Mouse (Mus musculus) embryonic facial prominence, embryonic 14.5 days (tissue): ENCODE measurements around the gene Myh13. TPM values are rescaled to one million over a fixed set of nuclear protein-coding genes. Genes with fewer than 3 reads are reported as not detected.

Experiments used
- ATAC-seq: fragments of 200-750 bp; cut with Nextera tagmentation; 2 replicates; pipeline ENCODE4 v1.8.0; 2017; ENCODE audit warnings: low read depth, moderate number of reproducible peaks, moderate TSS enrichment
- DNase-seq: peaks from one replicate; pipeline ENCODE4 v3.0.0-alpha.2; 2015; ENCODE audit warnings: low spot score
- H3K27ac ChIP-seq: fragments of 300-500 bp; sonication (generic); replicated peaks from 2 replicates; pipeline ENCODE4 v1.5.1; 2014; ENCODE audit warnings: low read depth, mild to moderate bottlenecking, low read length, moderate library complexity
- H3K27me3 ChIP-seq: fragments of 300-500 bp; sonication (generic); replicated peaks from 2 replicates; pipeline ENCODE4 v1.6.1; 2014; ENCODE audit warnings: low read length; ENCODE audit not compliant: control insufficient read depth, insufficient read depth
- H3K36me3 ChIP-seq: fragments of 300-500 bp; sonication (generic); 2 replicates; pipeline ENCODE4 v1.6.1; 2014; ENCODE audit warnings: low read length, mixed read lengths; ENCODE audit not compliant: control insufficient read depth, insufficient read depth
- H3K4me1 ChIP-seq: fragments of 300-500 bp; sonication (generic); 2 replicates; pipeline ENCODE4 v1.6.1; 2014; ENCODE audit warnings: antibody characterized with exemption, low read length; ENCODE audit not compliant: control insufficient read depth, insufficient read depth
- H3K4me2 ChIP-seq: fragments of 300-500 bp; sonication (generic); 2 replicates; pipeline ENCODE4 v1.6.1; 2014; ENCODE audit warnings: low read depth, mild to moderate bottlenecking, low read length, moderate library complexity, mixed read lengths
- H3K4me3 ChIP-seq: fragments of 300-500 bp; sonication (generic); 2 replicates; pipeline ENCODE4 v1.5.1; 2014; ENCODE audit warnings: low read depth, mild to moderate bottlenecking, low read length
- H3K9ac ChIP-seq: fragments of 300-500 bp; sonication (generic); 2 replicates; pipeline ENCODE4 v1.6.1; 2014; ENCODE audit warnings: low read depth, mild to moderate bottlenecking, low read length, moderate library complexity, mixed read lengths
- H3K9me3 ChIP-seq: fragments of 300-500 bp; sonication (generic); 2 replicates; pipeline ENCODE4 v1.6.1; 2016; ENCODE audit warnings: low read length; ENCODE audit not compliant: control insufficient read depth
- WGBS: fragments of 180-500 bp; shearing (Covaris S2); extraction: QIAGEN DNeasy Blood & Tissue Kit; methylation state at CpG from one replicate; pipeline ENCODE4 v1.1.7; 2014; 5-methylcytosine and 5-hydroxymethylcytosine counted together
- polyA plus RNA-seq: library from polyadenylated mRNA; unstranded; fragments of >200 nt; fragmentation: Nextera tagmentation; extraction: Ambion mirVana; gene quantifications from 2 replicates; pipeline ENCODE4 v1.2.1, GENCODE M21; 2014

The Myh13 gene
- polyA plus RNA-seq, result 0.33 and 0.39 TPM in 2 replicates

DNA sequence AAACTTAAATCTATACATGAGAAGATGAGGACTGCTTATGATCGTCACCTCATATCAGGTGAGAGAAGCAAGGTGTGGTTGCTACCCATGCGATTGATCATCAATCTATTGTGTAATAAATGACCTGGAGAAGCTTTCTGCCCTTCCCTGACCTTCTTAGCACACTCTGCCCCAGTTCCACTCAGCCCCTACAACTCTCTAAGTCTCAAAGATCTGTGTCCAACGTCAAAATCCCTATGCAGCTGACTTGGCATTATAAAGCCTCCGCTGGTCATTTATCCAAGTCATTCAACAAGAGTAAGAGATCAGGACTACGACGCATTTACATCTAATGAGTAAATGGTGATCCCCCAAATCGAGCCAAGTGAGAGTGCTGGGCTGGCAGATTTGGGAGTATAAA is at the start of gene Myh13:
Gene Myh13 (plus strand): TSS at position 301 of the 400 bp plus-strand sequence.
- DNase-seq (no peak), ATAC-seq (no peak)
- Histone ChIP-seq H3K9me3 (no peaks in the 10 kb centered on the region), H3K36me3 (no peaks in the 10 kb centered on the region), H3K4me1 (no peaks in the 10 kb centered on the region), H3K27me3 (no peaks in the 10 kb centered on the region), H3K27ac (no peak within 1 kb of the TSS), H3K4me2 (no peak within 1 kb of the TSS), H3K4me3 (no peak within 1 kb of the TSS), H3K9ac (no peak within 1 kb of the TSS)
- WGBS, result 87% methylated on average over 7 of the region's 7 CpGs

DNA sequence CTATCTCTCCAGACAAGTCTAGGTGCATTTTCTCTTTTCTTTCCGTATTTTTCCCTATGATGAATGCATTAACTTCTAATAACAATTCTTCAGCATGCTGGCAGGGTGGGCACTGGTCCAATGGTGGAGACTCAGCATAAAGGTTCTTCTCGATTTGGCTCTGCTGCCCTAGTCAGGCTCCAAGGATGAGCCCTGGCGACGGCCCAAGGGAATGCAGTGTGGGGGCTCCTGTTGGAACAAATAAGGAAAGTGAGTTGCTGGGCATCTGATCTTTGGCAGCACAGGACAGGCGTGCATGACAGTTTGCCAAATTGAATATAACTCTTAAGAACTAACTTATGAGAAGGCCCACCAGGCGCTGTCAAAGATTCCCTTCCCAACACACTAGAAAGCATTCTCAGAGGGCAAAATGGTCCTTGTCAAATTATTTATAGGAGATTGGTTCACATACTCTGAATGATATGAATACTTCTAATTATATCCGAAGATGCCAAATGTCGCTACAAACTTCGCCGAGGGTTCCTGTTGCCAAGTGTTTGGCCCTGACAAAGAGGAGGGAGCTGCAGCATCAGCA is 44.8 kb upstream of the Myh13 start, which contains the start of gene Myh8:
Gene Myh8 (plus strand): TSS at position 524 of the 574 bp plus-strand sequence.
- 73% methylated on average over 10 of the region's 10 CpGs for WGBS
- Histone ChIP-seq H3K27ac (no peak within 1 kb of the TSS), H3K9ac (no peak within 1 kb of the TSS), H3K4me1 (no peaks in the 10 kb centered on the region), H3K9me3 (no peaks in the 10 kb centered on the region), H3K27me3 (no peaks in the 10 kb centered on the region), H3K4me3 (no peak within 1 kb of the TSS), H3K4me2 (no peak within 1 kb of the TSS), H3K36me3 (no peaks in the 10 kb centered on the region)
- peak; percentile 35 for DNase-seq
- no peak for ATAC-seq

DNA sequence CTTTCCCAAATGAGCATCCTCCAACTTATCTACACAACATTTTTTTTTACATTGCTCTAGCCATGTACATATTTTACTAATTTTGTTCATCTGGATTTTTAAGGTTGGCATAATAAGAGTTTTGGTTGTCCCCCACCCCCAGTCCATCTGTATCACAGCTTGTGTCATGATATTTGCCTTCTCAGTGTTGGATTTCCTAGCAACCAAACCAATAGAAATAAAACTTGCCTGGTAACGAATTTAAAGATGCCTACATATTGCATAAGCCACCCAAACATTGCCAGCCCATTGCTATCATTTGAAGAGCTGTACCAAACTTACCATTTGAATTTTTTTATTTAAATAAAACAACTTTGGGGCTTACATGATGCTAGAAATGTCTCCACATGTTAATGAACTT is 28.0 kb upstream of the Myh13 start:
- Histone ChIP-seq H3K27me3 (no peaks in the 10 kb centered on the region), H3K4me3 (no peak overlapping the region), H3K27ac (no peak overlapping the region), H3K9ac (no peak overlapping the region), H3K9me3 (peaks cover 8% of the 10 kb centered on the region; the same call in 1 of the 2 replicates), H3K4me2 (no peak overlapping the region), H3K4me1 (no peaks in the 10 kb centered on the region), H3K36me3 (no peaks in the 10 kb centered on the region)
- ATAC-seq, result no peak
- DNase-seq, result no peak
- WGBS, result 84% methylated on average over 1 of the region's 1 CpGs

DNA sequence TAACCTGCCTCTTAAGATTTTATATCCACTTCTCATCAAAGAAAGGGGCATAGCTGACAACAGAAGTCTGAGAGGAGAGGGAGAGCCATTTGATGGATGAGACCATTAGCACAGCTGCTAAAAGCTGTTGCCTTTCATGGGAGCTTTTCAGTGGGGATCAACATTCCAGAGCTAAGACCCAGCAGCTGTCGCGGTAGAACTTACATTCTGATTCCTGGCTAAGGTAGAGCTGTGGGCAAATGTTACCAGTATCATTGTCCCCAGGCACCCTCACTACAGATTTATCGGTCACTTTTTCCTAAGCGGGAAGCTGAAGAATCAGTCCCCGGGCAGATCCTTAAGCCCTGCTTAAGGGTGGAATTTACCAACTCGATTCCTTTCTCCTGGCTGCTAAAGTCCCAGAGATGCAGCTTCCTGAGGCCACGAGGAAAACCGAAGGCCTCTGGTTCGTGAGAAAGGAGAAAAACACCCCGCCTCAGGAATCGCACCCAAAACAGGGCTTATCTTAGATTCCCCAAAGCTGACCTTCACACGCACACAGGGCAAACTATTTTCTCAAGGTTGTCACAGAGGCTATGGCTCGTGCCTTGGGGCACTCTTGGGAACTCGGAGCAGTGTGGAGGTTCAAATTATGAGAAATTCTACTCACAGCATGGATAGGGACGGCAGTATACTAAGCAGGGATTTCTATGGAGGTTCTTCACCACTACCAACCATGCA is 7.6 kb upstream of the Myh13 start:
- Histone ChIP-seq H3K4me3 (no peak overlapping the region), H3K27ac (no peak overlapping the region; the same call in 1 of the 2 replicates), H3K36me3 (no peaks in the 10 kb centered on the region), H3K27me3 (no peaks in the 10 kb centered on the region), H3K4me2 (no peak overlapping the region), H3K9ac (no peak overlapping the region), H3K4me1 (no peaks in the 10 kb centered on the region), H3K9me3 (no peaks in the 10 kb centered on the region)
- WGBS, result 42% methylated on average over 15 of the region's 15 CpGs
- peak; percentile 87 for DNase-seq
- peak; percentile 81 for ATAC-seq

DNA sequence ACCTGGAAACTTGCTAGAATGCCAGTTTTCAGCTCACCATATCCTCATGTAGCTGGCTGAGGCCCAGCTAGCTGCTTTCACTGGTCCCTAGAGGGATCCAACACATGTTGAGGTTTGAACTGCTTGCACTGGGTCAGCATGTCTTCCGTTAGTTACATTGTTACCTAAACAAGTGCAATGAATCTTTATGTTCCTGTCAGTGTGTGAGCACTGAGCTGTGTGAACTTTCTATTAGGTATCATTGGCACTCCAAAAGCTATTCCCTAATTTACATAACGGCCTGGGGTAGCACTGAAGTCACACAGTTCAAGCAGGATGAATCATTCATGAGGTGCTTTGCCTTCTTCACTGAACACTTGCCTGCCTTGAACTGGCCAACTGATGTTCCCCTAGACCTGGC is 5.1 kb downstream of the Myh13 start:
- Histone ChIP-seq H3K9ac (no peak overlapping the region), H3K27ac (no peak overlapping the region), H3K4me2 (no peak overlapping the region), H3K9me3 (no peaks in the 10 kb centered on the region), H3K4me1 (no peaks in the 10 kb centered on the region), H3K4me3 (no peak overlapping the region), H3K27me3 (no peaks in the 10 kb centered on the region), H3K36me3 (no peaks in the 10 kb centered on the region)
- WGBS, result 53% methylated on average over 2 of the region's 2 CpGs
- ATAC-seq (no peak), DNase-seq (no peak)

DNA sequence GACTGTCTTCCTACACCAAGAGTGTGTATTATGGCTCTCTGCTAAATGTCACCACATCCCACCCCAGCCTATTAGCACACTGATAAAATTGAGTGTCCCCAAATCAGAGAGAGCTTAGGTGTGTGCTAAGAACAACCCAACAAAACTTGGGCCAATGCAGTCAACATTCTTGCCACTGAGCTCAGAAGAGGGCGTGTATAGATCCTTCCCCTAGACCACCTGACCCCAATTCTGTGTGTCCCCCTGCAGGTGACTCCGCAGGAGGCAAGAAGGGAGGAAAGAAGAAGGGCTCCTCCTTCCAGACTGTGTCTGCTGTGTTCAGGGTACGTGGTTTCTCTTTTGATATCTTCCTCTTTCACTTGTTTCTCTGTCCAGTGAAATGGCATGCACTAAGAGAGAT is 23.1 kb downstream of the Myh13 start:
- 67% methylated on average over 3 of the region's 3 CpGs for WGBS

DNA sequence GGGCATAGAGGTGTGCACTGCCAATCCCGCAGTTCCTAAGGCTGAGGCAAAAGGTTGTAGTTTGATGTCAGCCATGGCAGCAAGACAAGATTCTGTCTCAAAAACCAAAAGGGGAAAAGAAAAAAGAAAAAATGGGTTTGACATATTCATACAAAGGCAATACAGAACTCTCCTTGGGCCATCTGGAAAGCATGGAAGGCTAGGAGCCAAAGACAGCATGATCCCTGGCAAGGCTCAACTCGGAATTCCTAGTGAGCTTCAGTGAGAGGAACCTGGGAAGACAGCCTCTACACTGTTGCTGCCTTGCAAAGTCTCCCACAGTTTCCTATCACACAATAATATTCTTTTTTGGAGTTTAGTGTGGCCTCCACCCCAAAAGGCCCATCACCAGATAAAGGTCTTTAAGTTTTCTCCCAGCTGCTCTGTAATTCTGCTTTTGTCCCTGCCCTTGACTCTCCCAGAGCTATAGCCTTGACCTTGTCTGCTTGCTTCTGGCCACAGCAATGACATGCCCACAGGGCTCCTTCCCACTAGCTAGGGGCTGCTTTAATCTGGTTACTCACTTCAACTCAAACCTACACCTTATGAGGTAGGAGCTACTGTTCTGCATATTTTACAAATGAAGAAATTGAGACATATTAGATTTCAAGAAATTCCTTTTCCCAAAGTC is 23.9 kb downstream of the Myh13 start:
- ATAC-seq (no peak), DNase-seq (peak; percentile 22)
- no peak overlapping the region for H3K27ac ChIP-seq
- no peaks in the 10 kb centered on the region for H3K4me1 ChIP-seq
- no peak overlapping the region for H3K9ac ChIP-seq
- no peaks in the 10 kb centered on the region for H3K9me3 ChIP-seq
- H3K4me3 ChIP-seq, result no peak overlapping the region
- H3K4me2 ChIP-seq, result no peak overlapping the region
- WGBS, result 51% methylated on average over 2 of the region's 2 CpGs
- H3K27me3 ChIP-seq, result no peaks in the 10 kb centered on the region
- H3K36me3 ChIP-seq, result no peaks in the 10 kb centered on the region

More for the DNA sequence above, 23.1 kb downstream of the Myh13 start:
- H3K4me1 ChIP-seq, result no peaks in the 10 kb centered on the region
- DNase-seq (no peak), ATAC-seq (no peak)
- no peak overlapping the region for H3K9ac ChIP-seq
- no peak overlapping the region for H3K4me2 ChIP-seq
- no peak overlapping the region for H3K4me3 ChIP-seq
- no peaks in the 10 kb centered on the region for H3K36me3 ChIP-seq
- no peaks in the 10 kb centered on the region for H3K27me3 ChIP-seq
- no peaks in the 10 kb centered on the region for H3K9me3 ChIP-seq
- no peak overlapping the region for H3K27ac ChIP-seq

DNA sequence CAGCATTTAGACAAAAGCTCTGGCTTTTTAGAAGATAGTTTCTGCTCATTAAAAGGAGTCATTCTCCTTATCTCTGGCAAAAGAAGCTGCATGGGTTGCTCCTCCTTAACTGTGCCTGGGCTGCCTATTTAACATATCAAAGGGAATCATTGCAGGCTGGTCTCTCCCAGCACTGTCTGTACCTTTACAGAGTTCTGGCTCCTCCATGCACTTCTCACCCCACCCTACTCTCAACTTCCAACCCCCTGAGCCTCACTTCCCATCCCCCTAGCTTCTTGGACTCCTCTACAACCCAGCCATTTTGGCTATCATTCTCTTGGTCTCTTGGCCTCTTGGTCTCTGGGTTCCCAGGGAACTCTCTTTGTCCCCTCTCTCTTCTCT is 24.4 kb downstream of the Myh13 start:
- Histone ChIP-seq H3K4me3 (no peak overlapping the region), H3K27me3 (no peaks in the 10 kb centered on the region), H3K9ac (no peak overlapping the region), H3K4me1 (no peaks in the 10 kb centered on the region), H3K4me2 (no peak overlapping the region), H3K9me3 (no peaks in the 10 kb centered on the region), H3K27ac (no peak overlapping the region), H3K36me3 (no peaks in the 10 kb centered on the region)
- DNase-seq (no peak), ATAC-seq (no peak)
